Mouse (Mus musculus): ENCODE results near the gene Frs3.

DNA sequence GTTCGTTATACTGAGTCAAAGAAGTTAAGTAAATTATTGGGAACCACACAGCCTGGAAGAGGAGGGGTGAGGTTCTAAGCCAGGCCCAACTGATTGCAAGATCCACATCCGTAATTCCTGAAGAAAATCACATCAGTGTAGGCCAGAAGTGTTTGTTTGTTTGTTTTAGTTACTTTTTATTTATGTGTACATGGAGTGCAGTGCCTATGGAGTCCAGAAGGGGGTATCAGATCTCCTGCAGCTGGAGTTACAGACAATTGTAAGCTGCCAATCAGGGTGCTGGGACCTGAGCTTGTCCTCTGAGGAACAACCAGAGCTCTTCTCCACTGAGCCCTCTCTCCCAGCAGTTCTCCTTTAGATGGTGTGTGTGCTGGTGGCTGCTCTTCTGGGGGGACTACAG, 51.4 kb downstream of the Frs3 start:
- no peak for TF ChIP-seq CTCF (IDR thresholded peaks at IDR 0.05; ENCODE audit: borderline replicate concordance, insufficient read depth, low read depth, low read length)
- no peak for TF ChIP-seq POLR2A (IDR thresholded peaks at IDR 0.05; ENCODE audit: borderline replicate concordance, insufficient read depth, low read length)
